Comparison of ENCODE assay signal across 8 mouse cellular contexts in the genomic region with DNA sequence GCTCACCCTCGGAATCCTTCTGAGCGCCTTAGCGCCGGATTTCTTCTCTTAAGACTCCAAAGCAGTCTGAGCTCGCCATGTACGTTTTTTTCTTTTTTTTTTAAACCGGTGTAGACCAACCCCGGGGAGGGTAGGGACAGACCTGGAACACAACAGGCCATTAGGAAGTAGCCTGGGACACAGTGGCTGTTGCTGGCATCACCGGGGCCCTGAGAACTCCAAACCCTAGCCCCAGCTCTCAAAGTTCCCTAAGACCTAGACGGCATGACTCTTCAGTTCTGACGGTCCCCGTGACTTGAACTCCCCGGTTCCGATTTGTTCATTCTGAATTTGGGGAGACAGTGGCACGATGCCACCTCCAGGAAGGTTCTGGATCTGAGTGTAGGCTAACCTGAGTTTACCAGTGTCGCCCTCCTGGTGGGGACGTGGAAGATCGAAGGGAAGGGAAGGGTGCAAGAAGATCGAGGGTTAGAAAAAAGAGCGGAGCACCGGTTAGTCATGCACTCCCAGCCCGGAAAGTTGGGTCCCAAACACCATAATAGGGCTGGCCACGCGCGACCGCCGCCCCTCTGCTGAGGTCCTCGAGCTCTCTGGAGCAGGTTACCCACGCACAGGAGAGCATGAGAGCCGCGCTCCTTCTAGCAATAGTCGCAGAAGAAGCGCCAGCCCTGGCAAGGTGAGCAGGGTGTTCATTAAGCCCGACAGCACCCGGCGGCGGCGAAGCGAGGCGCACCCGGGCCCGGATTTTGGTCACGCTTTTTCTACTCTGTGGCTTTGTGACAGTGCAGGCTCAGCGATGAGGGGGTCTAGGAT. TPM values are rescaled to one million over a fixed set of nuclear protein-coding genes. Genes with fewer than 3 reads are reported as not detected.
DNase-seq lines count a peak whose midpoint lies in the region; ATAC-seq lines count a peak whose summit lies in the region.

A gene (minus strand): TSS at position 280 of the 813 bp plus-strand sequence.

- no peaks in the 10 kb centered on the region for H3K9me3 ChIP-seq in lung, embryonic 16.5 days (ENCODE audit: control insufficient read depth, low read length)

- H3K4me2 ChIP-seq in lung, embryonic 16.5 days (ENCODE audit: low read depth, low read length): peak within 1 kb of the TSS; percentile 94

- peak; percentile 3 to 6; a peak in 2 of 4 replicates for ATAC-seq in hematopoietic stem cell, adult 5-6 weeks (replicated peaks in 1 of 2; ENCODE audit: insufficient read depth in 1 of 2, low FRiP score in 2 of 2, low TSS enrichment in 1 of 2, low read depth in 1 of 2, poor library complexity in 2 of 2, severe bottlenecking in 2 of 2)
- peak; percentile 23 for ATAC-seq in lung, embryonic 16.5 days (ENCODE audit: low read depth)

- DNase-seq in MN1 (ENCODE audit: low spot score): peak; percentile 81
- peak; percentile 79 for DNase-seq in cerebellum, adult 8-10 months
- DNase-seq in frontal cortex, adult 2 months (ENCODE audit: extremely low spot score in 1 of 2, low spot score in 1 of 2): peak; percentile 62 to 81
- peak; percentile 83 for DNase-seq in layer of hippocampus, adult 9-11 months
- peak; percentile 49 for DNase-seq in ovary, postnatal 10 days (ENCODE audit: low spot score)
- DNase-seq in thymus, postnatal 25 days: peak; percentile 76

- H3K36me3 ChIP-seq in lung, embryonic 16.5 days (ENCODE audit: control insufficient read depth, insufficient read depth, low read length): peaks cover under 1% of the 10 kb centered on the region; the same call in 1 of the 2 replicates

- H3K9ac ChIP-seq in lung, embryonic 16.5 days (ENCODE audit: low read length): peak within 1 kb of the TSS; percentile 93

- H3K27ac ChIP-seq in lung, embryonic 16.5 days (ENCODE audit: low read length): peak within 1 kb of the TSS; percentile 99

- H3K4me1 ChIP-seq in lung, embryonic 16.5 days (replicated peaks; ENCODE audit: control insufficient read depth, insufficient read depth, low read length): peaks cover 15% of the 10 kb centered on the region

- H3K4me3 ChIP-seq in lung, embryonic 16.5 days (ENCODE audit: low read length): peak within 1 kb of the TSS; percentile 79

- no peaks in the 10 kb centered on the region for H3K27me3 ChIP-seq in lung, embryonic 16.5 days (ENCODE audit: control insufficient read depth, insufficient read depth, low read depth, low read length)

- WGBS in lung, embryonic 16.5 days: under 1% methylated on average over 44 of the region's 44 CpGs

RNA-seq across cellular contexts. Expression of the gene that starts here (rescaled TPM):
- 21.1 and 22.6 TPM in 2 replicates for polyA plus RNA-seq in frontal cortex, adult 2 months (2012; rRNA removed)
- 36.6 and 38.4 TPM in 2 replicates for total RNA-seq in hematopoietic stem cell, adult 5-6 weeks (2017)
- 32.3 and 36.0 TPM in 2 replicates for polyA plus RNA-seq in lung, embryonic 16.5 days (2015; fragmentation: Nextera tagmentation; extraction: Ambion mirVana)

Comparison
In these comparisons a context has a peak if more than half of its experiments do, and no peak if none do; other contexts are left out.
1. Peak in every context shown above with its lines: DNase-seq, ATAC-seq, H3K4me3 ChIP-seq and H3K27ac ChIP-seq.